Mouse (Mus musculus) bone marrow macrophage, adult 2 months (primary cell): ENCODE results near the gene Arfgap2.

Source experiments
- CTCF ChIP-seq: IDR thresholded peaks from 2 replicates; pipeline ENCODE4 v1.5.1; 2012; ENCODE audit warnings: low read depth, mild to moderate bottlenecking, low read length, moderate library complexity
- POLR2A ChIP-seq: IDR thresholded peaks from 2 replicates; pipeline ENCODE4 v1.6.1; 2012; ENCODE audit warnings: mild to moderate bottlenecking, low read depth, low read length, borderline replicate concordance

- TF ChIP-seq CTCF (no peak), POLR2A (no peak)
These were observed 34.4 kb downstream of the Arfgap2 start for GRCm38 (mm10) chr2:91299156-91299555.
